Mouse (Mus musculus) MEL (cell line): Measurements from ENCODE around the gene Tspan13. TPM values are rescaled to one million over a fixed set of nuclear protein-coding genes. Genes with fewer than 3 reads are reported as not detected.

Experiments used
- DNase-seq: peaks from one replicate; pipeline ENCODE4 v3.0.0; 2011; ENCODE audit warnings: low read depth, low spot score
- H3K27ac ChIP-seq: 2 replicates; pipeline ENCODE4 v1.5.1; 2012; ENCODE audit warnings: low read depth, mild to moderate bottlenecking, control low read depth, low read length, moderate library complexity; ENCODE audit not compliant: control insufficient read depth
- H3K27me3 ChIP-seq, 2 experiments: fragments of 150-350 bp in 1 of 2; sonication (generic) in 1 of 2; 2 replicates each; pipeline ENCODE4 v1.6.1; 2012; ENCODE audit warnings: low read length in 2 of 2, mild to moderate bottlenecking in 2 of 2, improper control_type of control experiment in 1 of 2, moderate library complexity in 1 of 2; ENCODE audit not compliant: insufficient read depth in 2 of 2, control insufficient read depth in 1 of 2
- H3K36me3 ChIP-seq, 2 experiments: 2 replicates each; pipeline ENCODE4 v1.6.1; 2012 to 2014; ENCODE audit warnings: low read length in 2 of 2, improper control_type of control experiment in 1 of 2, inconsistent platforms in 1 of 2, mild to moderate bottlenecking in 1 of 2; ENCODE audit not compliant: insufficient read depth in 2 of 2, control insufficient read depth in 1 of 2
- H3K4me1 ChIP-seq, 2 experiments: fragments of 150-350 bp in 1 of 2; sonication (generic) in 1 of 2; 2 replicates each; pipeline ENCODE4 v1.6.1; 2012; ENCODE audit warnings: low read length in 2 of 2, improper control_type of control experiment in 1 of 2, mild to moderate bottlenecking in 1 of 2; ENCODE audit not compliant: insufficient read depth in 2 of 2, control insufficient read depth in 1 of 2
- H3K4me3 ChIP-seq, 2 experiments: fragments of 150-350 bp in 1 of 2; sonication (generic) in 1 of 2; 2 replicates each; pipeline ENCODE4 v1.5.1; 2012; ENCODE audit warnings: low read depth in 2 of 2, low read length in 2 of 2, mild to moderate bottlenecking in 2 of 2, moderate library complexity in 2 of 2, control low read depth in 1 of 2, improper control_type of control experiment in 1 of 2; ENCODE audit not compliant: control insufficient read depth in 1 of 2, insufficient read depth in 1 of 2
- H3K79me2 ChIP-seq: 2 replicates; pipeline ENCODE4 v1.6.1; 2012; ENCODE audit warnings: mild to moderate bottlenecking, low read length, moderate library complexity; ENCODE audit not compliant: control insufficient read depth, poor library complexity, insufficient read depth
- H3K9ac ChIP-seq: 2 replicates; pipeline ENCODE4 v1.6.1; 2012; ENCODE audit warnings: low read depth, mild to moderate bottlenecking, control low read depth, low read length, moderate library complexity; ENCODE audit not compliant: control insufficient read depth, poor library complexity, severe bottlenecking
- H3K9me3 ChIP-seq: fragments of 150-350 bp; sonication (generic); replicated peaks from 2 replicates; pipeline ENCODE4 v1.6.1; 2012; ENCODE audit warnings: mild to moderate bottlenecking, low read length, improper control_type of control experiment, moderate library complexity; ENCODE audit not compliant: insufficient read depth
- CHD2 ChIP-seq: IDR thresholded peaks from 2 replicates; pipeline ENCODE4 v1.6.1; 2011; ENCODE audit warnings: low read length, improper control_type of control experiment
- CTCF ChIP-seq, 3 experiments: IDR thresholded peaks in 2 of 3; conservative IDR thresholded peaks in 1 of 3; 2 replicates each; pipeline ENCODE4 v1.5.1; 2011 to 2012; ENCODE audit warnings: low read length in 3 of 3, low read depth in 2 of 3, mild to moderate bottlenecking in 2 of 3, improper control_type of control experiment in 1 of 3, inconsistent platforms in 1 of 3, mixed read lengths in 1 of 3, moderate library complexity in 1 of 3; ENCODE audit not compliant: control insufficient read depth in 1 of 3, insufficient read depth in 1 of 3, poor library complexity in 1 of 3, severe bottlenecking in 1 of 3
- ELF1 ChIP-seq: IDR thresholded peaks from 2 replicates; pipeline ENCODE4 v1.6.1; 2014; ENCODE audit warnings: low read depth, mild to moderate bottlenecking, inconsistent platforms, low read length, improper control_type of control experiment, moderate library complexity
- EP300 ChIP-seq, 2 experiments: IDR thresholded peaks; 2 replicates each; pipeline ENCODE4 v1.6.1; 2011; ENCODE audit warnings: improper control_type of control experiment in 2 of 2, low read length in 2 of 2, low read depth in 1 of 2, mild to moderate bottlenecking in 1 of 2
- ETS1 ChIP-seq: IDR thresholded peaks from 2 replicates; pipeline ENCODE4 v1.6.1; 2012; ENCODE audit warnings: low read depth, mild to moderate bottlenecking, inconsistent platforms, low read length, improper control_type of control experiment, moderate library complexity
- GABPA ChIP-seq: IDR thresholded peaks from 2 replicates; pipeline ENCODE4 v1.6.1; 2012; ENCODE audit warnings: low read depth, mild to moderate bottlenecking, inconsistent platforms, low read length, improper control_type of control experiment, moderate library complexity
- GATA1 ChIP-seq: IDR thresholded peaks from 2 replicates; pipeline ENCODE4 v1.6.1; 2011; ENCODE audit warnings: low read depth, low read length, improper control_type of control experiment
- MAZ ChIP-seq: IDR thresholded peaks from 2 replicates; pipeline ENCODE4 v1.6.1; 2012; ENCODE audit warnings: low read depth, mild to moderate bottlenecking, inconsistent platforms, low read length, improper control_type of control experiment
- MXI1 ChIP-seq: IDR thresholded peaks from 2 replicates; pipeline ENCODE4 v1.6.1; 2011; ENCODE audit warnings: mild to moderate bottlenecking, low read depth, low read length, improper control_type of control experiment
- MYC ChIP-seq: IDR thresholded peaks from 2 replicates; pipeline ENCODE4 v1.6.1; 2011; ENCODE audit warnings: low read depth, mild to moderate bottlenecking, low read length, improper control_type of control experiment, moderate library complexity
- POLR2A ChIP-seq, 2 experiments: IDR thresholded peaks; 2 replicates each; pipeline ENCODE4 v1.6.1; 2011 to 2012; ENCODE audit warnings: low read length in 2 of 2, mild to moderate bottlenecking in 2 of 2, control low read depth in 1 of 2, improper control_type of control experiment in 1 of 2, low read depth in 1 of 2, moderate library complexity in 1 of 2; ENCODE audit not compliant: control insufficient read depth in 1 of 2, insufficient read depth in 1 of 2, poor library complexity in 1 of 2
- RAD21 ChIP-seq: IDR thresholded peaks from 2 replicates; pipeline ENCODE4 v1.6.1; 2011; ENCODE audit warnings: mild to moderate bottlenecking, low read depth, low read length, improper control_type of control experiment
- RCOR1 ChIP-seq: IDR thresholded peaks from 2 replicates; pipeline ENCODE4 v1.6.1; 2012; ENCODE audit warnings: low read depth, mild to moderate bottlenecking, inconsistent platforms, low read length, improper control_type of control experiment
- SMC3 ChIP-seq: IDR thresholded peaks from 2 replicates; pipeline ENCODE4 v1.6.1; 2011; ENCODE audit warnings: low read depth, low read length, improper control_type of control experiment
- TAL1 ChIP-seq: IDR thresholded peaks from 2 replicates; pipeline ENCODE4 v1.6.1; 2012; ENCODE audit warnings: mild to moderate bottlenecking, inconsistent platforms, low read length, moderate library complexity, mixed read lengths
- TCF12 ChIP-seq: IDR thresholded peaks from 2 replicates; pipeline ENCODE4 v1.6.1; 2014; ENCODE audit warnings: low read depth, mild to moderate bottlenecking, inconsistent platforms, low read length, improper control_type of control experiment, moderate library complexity
- USF2 ChIP-seq, 2 experiments: IDR thresholded peaks; 2 replicates each; pipeline ENCODE4 v1.6.1; 2011 to 2012; ENCODE audit warnings: improper control_type of control experiment in 2 of 2, low read length in 2 of 2, borderline replicate concordance in 1 of 2, inconsistent platforms in 1 of 2, low read depth in 1 of 2, mild to moderate bottlenecking in 1 of 2; ENCODE audit not compliant: insufficient read depth in 1 of 2
- ZC3H11A ChIP-seq: IDR thresholded peaks from 2 replicates; pipeline ENCODE4 v1.6.1; 2012; ENCODE audit warnings: low read depth, mild to moderate bottlenecking, inconsistent platforms, low read length, improper control_type of control experiment
- ZMIZ1 ChIP-seq: IDR thresholded peaks from 2 replicates; pipeline ENCODE4 v1.6.1; 2012; ENCODE audit warnings: low read depth, mild to moderate bottlenecking, inconsistent platforms, low read length, improper control_type of control experiment, moderate library complexity
- polyA plus RNA-seq, 2 experiments: library from polyadenylated mRNA; stranded (reverse) in 1 of 2; unstranded in 1 of 2; fragments of >175 nt in 1 of 2; fragments of >200 nt in 1 of 2; gene quantifications; 2 replicates each; pipeline versions ENCODE4 v1.2.1 to v1.2.4; 2012; ENCODE audit warnings: low replicate concordance in 2 of 2, low read depth in 1 of 2; ENCODE audit not compliant: insufficient read length in 2 of 2, insufficient read depth in 1 of 2, missing spikeins in 1 of 2
- total RNA-seq: library from RNA; depleted of rRNA; stranded (reverse); fragments of 300-350 nt; gene quantifications from 2 replicates; pipeline ENCODE4 v1.2.3, GENCODE M21; 2012

Gene Tspan13
- total and polyA plus RNA-seq, 3 experiments, result 23.0 to 37.5 TPM; not detected in 1

DNA sequence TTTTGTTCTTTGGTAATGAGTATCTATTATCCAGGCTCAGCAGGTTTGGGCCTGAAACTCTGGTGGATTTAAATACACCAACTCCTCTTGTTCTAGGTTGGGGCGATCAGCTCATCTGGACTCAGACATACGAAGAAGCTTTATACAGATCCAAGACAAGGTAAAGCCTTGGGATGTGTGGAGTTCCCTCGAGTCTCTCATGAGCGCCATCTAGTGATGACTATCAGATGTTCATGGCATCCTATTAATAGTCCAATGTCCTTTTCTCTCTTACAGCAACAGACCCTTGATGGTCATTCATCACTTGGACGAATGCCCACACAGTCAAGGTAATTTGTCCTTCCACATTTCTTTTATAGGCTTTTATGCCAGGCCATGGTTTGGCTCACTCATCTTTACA is 46.5 kb downstream of the Tspan13 start:
- Histone ChIP-seq H3K9ac (no peak overlapping the region), H3K36me3 (peaks cover 0 to 3% of the 10 kb centered on the region in 2 experiments; a peak in 1 of 4 replicates), H3K27me3 (no peaks in the 10 kb centered on the region), H3K79me2 (no peaks in the 10 kb centered on the region), H3K9me3 (no peaks in the 10 kb centered on the region), H3K27ac (no peak overlapping the region), H3K4me1 (peaks cover 0 to 2% of the 10 kb centered on the region in 2 experiments; a peak in 1 of 4 replicates), H3K4me3 (no peak overlapping the region)
- DNase-seq, result peak; percentile 67
- TF ChIP-seq SMC3 (peak; percentile 76), RAD21 (peak; percentile 53), GABPA (no peak), ELF1 (no peak), CHD2 (no peak), ZC3H11A (peak; percentile 48; the same call in 1 of the 2 replicates), MXI1 (no peak), CTCF (IDR thresholded peaks at IDR 0.05 in 2 of 3, conservative IDR thresholded peaks at IDR 0.05 in 1 of 3; ENCODE audit: control insufficient read depth in 1 of 3, insufficient read depth in 1 of 3, low read depth in 2 of 3, low read length in 3 of 3, poor library complexity in 1 of 3, severe bottlenecking in 1 of 3) (peak; percentile 42 to 76 (median 76)), ETS1 (no peak), POLR2A (IDR thresholded peaks at IDR 0.05; ENCODE audit: control insufficient read depth in 1 of 2, insufficient read depth in 1 of 2, low read depth in 1 of 2, low read length in 2 of 2, poor library complexity in 1 of 2) (no peak), MAZ (no peak), ZMIZ1 (no peak)

DNA sequence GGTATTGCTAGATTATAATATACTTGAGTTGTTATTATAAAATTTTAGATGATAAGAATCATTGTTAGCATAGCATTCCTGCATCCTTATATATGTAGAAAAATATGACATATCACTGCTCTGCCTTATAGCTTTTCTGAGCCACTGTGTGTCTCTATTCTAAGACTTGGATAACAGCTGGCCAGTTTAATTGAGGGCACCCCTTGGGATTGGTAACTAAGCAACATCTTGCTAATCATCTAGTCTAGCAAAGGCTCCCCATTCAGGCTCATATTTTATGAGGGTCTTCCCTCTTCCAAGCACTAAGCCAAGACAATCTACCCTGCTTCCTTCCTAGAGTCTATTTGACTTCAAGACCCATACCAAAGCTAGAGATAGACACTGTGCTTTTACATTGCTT is 48.2 kb downstream of the Tspan13 start:
- Histone ChIP-seq H3K9me3 (no peaks in the 10 kb centered on the region), H3K27ac (no peak overlapping the region), H3K27me3 (no peaks in the 10 kb centered on the region; a peak in 1 of 4 replicates), H3K79me2 (no peaks in the 10 kb centered on the region), H3K4me3 (no peak overlapping the region), H3K9ac (no peak overlapping the region), H3K36me3 (0 out of 4 replicates have a peak, but pooled peaks cover 0 to 2% of the 10 kb centered on the region in 2 experiments), H3K4me1 (no peaks in the 10 kb centered on the region)
- TF ChIP-seq GABPA (no peak), USF2 (IDR thresholded peaks at IDR 0.05; ENCODE audit: borderline replicate concordance in 1 of 2, insufficient read depth in 1 of 2, low read depth in 1 of 2, low read length in 2 of 2) (no peak)
- no peak for DNase-seq

DNA sequence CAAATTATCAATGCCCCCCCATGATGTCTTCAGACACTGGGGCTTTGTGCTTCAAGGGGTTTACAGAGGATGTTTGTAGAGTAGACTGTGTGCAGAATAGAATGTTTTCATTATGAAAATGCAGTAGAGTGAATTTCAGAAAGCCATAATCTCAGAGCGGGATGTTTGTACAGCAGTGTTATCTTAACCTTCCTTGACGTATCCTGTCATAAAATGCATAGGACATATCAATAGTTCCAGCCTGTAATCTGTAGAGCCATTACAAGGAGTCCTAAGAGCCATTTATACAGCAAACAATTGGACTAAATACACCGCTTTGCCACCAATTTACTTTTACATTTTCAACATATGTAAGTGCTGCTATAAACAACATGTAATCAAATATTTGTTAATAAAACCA is 48.7 kb downstream of the Tspan13 start:
- TF ChIP-seq RCOR1 (0 out of 2 replicates have a peak, but pooled peaks have one; percentile 34), CTCF (IDR thresholded peaks at IDR 0.05 in 2 of 3, conservative IDR thresholded peaks at IDR 0.05 in 1 of 3; ENCODE audit: control insufficient read depth in 1 of 3, insufficient read depth in 1 of 3, low read depth in 2 of 3, low read length in 3 of 3, poor library complexity in 1 of 3, severe bottlenecking in 1 of 3) (no peak), TAL1 (peak; percentile 60), GATA1 (peak; percentile 73), EP300 (IDR thresholded peaks at IDR 0.05; ENCODE audit: low read depth in 1 of 2, low read length in 2 of 2) (peak; percentile 56 to 60), MYC (no peak), TCF12 (peak; percentile 29; the same call in 1 of the 2 replicates)
- TF ChIP-seq, all 39 proteins: peak for 5
- peak; percentile 31 for DNase-seq
- Histone ChIP-seq H3K27ac (no peak overlapping the region), H3K79me2 (no peaks in the 10 kb centered on the region), H3K9me3 (no peaks in the 10 kb centered on the region), H3K27me3 (no peaks in the 10 kb centered on the region; a peak in 1 of 4 replicates), H3K4me1 (no peaks in the 10 kb centered on the region), H3K9ac (no peak overlapping the region), H3K36me3 (0 out of 4 replicates have a peak, but pooled peaks cover 0 to 2% of the 10 kb centered on the region in 2 experiments), H3K4me3 (no peak overlapping the region)
